Mouse (Mus musculus): ENCODE data around the gene Tspan3. TPM values are rescaled to one million over a fixed set of nuclear protein-coding genes. Genes with fewer than 3 reads are reported as not detected.

Gene Tspan3
- 10 to 100 TPM; 31.0 to 31.4 TPM for polyA plus RNA-seq (2017; shearing (Covaris generic))

DNA sequence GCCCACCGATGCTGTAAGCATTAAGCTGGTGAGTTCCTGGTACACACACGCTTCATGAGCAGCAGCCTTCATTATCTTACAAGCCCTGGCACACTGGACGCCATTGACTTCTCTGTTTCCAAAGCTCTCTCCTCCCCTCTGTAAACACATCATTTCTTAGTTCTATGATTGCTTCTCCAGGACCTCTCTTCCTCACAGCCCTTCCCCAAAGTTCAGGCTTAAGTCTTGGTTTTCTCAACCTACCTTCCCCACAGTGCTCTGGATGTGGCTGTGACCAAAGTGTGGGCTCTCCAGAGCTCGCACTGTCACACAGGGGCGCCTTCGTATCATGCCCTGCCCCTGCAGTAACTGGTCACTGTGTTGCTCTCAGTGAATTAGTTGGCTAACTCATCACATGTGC is at the start of gene Tspan3:
Gene Tspan3, minus strand, starts transcription at position 101 of the 400 bp plus-strand sequence.
- ATAC-seq = no peak

- ATAC-seq = peak; percentile 32
Measured at GRCm38 (mm10) chr9:56213451-56214291, 48.4 kb upstream of the Tspan3 start.

GRCm38 (mm10) chr9:56208817-56209216 is 43.5 kb upstream of the Tspan3 start:
- ATAC-seq = no peak

DNA sequence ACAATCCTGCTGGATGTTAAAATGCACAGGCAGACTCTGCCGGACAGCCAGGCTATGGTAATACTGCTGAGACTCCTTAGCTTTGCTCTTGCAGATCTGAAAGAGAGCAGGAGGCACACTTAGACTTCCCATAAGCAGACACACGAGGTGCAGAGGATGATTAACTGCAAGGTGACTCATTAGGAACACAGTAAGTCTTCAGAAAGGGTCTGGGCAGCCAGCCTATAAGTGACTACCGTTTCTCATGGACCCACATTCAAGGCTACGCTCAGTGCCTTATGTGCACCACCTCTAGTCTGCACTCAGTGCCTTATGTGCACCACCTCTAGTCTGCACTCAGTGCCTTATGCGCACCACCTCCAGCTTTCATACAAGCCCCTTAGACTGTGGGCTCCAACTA is 42.2 kb upstream of the Tspan3 start:
- no peak for ATAC-seq

DNA sequence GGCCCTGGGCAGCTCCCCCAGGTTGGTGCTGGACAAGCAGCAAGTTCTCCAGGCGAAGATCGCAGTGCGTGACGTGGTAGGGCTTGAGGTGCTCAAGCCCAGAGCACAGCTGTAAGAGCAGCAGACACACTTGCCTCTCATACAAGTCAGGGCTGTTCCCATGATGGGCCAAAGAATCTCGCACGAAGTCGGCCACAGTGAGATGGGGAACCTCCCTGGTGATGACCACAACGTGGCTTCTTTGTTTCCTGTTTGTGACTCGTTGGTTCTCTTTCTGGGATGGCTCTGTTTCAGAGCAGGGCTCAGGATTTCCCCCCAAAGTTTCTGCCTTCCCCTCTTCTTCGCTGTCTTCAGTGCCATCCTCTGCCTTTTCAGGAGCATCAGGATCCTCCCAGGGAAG is 41.8 kb upstream of the Tspan3 start:
- ATAC-seq = no peak

GRCm38 (mm10) chr9:56205336-56205735 is 40.1 kb upstream of the Tspan3 start:
- no peak for ATAC-seq

DNA sequence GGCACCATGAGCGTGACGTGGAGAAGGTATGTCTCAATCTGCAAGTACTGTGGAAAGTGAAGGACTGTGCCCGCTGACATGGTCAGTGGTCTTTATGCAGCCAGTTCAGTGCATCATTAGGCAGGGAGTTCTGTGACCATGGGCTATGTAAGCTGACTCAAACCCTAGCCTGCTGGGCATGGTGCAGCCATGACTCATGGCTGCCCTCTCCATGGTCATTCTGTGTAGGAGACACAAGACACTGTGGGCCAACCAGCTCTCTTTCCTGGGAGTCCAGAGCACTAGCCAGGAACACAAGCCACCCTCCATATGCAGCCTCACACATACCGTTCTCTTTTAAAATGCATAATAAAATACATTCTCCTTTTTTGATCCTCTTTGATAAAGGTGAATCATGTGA is 39.0 kb upstream of the Tspan3 start:
- ATAC-seq = no peak

- peak; percentile 36 for ATAC-seq
Measured at GRCm38 (mm10) chr9:56200645-56201314, 35.5 kb upstream of the Tspan3 start.

DNA sequence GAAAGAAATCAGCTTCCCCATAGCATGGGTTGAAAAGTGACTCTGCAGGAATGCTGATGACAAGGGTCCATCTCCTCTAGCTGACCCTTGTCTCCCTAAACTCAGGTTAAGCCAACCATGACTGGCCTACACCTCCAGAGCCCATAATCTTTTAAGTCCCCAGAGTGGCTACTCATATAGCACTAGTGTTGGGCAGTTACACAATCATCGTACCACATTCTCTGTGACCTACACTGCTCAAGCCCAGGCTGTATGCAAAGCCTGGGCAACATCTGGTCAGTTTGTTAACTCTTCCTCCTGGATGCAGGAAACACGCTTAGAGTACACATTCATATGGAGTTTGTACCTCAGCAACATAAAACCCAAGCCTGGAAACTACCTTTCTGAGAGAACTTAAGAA is 34.9 kb upstream of the Tspan3 start:
- ATAC-seq = no peak

DNA sequence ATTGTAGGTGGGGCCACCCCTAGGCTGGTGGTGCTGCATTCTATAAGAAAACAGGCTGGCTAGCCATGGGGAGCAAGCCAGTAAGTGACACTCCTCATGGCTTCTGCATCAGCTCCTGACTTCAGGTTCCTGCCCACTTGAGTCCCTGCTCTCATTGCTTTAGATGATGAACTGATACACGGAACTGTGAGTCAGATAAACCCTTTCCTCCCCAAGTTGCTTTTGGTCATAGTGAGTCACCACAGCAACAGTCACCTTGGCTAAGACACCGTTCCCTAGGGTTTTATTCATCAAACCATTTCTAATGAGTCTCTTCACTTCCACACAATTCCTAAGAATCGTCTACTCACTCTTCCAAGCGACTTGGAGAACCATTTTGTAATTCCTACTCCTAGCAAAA is 31.6 kb upstream of the Tspan3 start:
- ATAC-seq = no peak

GRCm38 (mm10) chr9:56195193-56195592 is 29.9 kb upstream of the Tspan3 start:
- ATAC-seq = no peak

DNA sequence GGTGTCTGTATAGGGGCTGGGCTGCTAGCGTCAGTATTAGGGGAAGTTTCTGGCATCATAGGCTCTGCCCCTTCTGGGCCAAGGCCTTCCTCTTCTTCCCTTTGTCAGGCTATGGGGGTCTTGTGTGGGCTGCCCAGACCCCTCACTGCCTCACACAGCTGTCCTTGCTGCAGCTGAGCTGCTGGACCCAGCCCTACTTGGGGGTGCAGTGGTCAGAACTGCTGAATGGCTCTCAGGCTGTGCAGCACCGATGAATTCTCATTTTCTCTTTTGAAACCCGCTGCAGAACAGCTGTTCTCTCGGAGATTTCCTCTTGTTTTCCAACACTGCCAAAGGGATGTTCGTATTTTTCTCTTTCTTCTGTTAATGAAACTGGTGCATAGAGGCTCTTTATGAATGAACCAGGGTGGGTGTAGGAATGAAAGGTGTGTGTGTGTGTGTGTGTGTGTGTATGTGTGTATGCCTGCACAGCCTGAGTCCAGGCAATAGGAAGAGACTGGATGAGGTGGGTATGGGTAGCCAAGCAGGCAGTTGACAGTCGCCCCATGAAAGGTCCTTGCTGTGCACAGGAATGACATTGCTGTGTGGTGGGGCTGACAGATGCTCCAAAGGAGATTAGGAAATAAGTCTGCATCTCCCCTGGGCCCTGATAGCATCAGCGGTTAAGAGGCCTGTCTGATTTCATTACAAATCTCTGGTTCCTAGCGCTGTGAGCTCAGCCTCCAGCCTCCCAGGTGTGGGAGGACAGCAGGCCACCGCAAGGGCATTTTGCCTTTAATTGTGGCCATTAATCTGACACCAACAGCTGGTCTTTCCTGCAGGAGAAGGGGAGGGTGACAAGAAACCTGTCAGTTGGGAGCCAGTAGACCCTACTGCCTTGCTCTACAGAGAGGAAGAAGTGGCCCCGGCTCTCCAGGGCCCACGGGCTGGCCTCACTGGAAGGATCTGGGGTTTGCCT is 26.5 kb upstream of the Tspan3 start:
- no peak for ATAC-seq

GRCm38 (mm10) chr9:56180118-56180781 is 15.0 kb upstream of the Tspan3 start:
- no peak for ATAC-seq

DNA sequence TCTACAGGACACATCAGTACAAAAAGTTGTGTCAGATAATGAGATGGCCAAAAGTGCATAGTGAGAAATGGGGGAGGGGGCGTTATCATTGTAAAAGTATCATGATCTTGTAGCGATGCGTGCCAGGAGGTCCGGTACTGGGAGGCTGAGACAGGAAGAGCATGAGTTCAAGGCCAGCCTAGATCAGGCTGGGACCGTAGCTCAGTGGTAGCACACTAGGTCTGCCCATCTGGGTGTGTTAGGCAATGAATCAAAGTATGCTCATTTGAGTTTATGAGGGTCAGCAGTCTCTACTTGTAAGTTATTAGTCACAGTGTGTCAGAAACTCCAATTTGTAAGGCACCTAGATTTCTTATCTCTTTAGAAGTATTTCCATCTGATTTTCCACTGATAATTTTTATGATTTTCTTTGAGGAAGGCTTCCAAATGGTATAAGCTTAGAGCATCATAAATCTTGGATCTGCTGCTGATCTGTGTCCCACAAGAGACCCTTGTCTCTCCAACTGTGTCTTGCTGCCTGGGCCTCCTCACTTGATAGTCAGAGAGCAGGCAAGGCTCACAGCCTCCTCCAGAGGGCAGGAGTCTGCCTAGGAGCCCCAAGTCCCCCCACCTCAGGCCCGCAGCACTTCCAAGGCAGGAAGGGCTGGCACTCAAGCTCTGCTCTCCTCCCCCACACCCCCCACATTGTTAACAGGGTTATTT is 14.3 kb upstream of the Tspan3 start:
- no peak for ATAC-seq

GRCm38 (mm10) chr9:56177354-56177753 is 12.1 kb upstream of the Tspan3 start:
- ATAC-seq = no peak

GRCm38 (mm10) chr9:56175316-56175715 is 10.0 kb upstream of the Tspan3 start:
- no peak for ATAC-seq

GRCm38 (mm10) chr9:56167690-56168089 is 2.4 kb upstream of the Tspan3 start:
- no peak for ATAC-seq

DNA sequence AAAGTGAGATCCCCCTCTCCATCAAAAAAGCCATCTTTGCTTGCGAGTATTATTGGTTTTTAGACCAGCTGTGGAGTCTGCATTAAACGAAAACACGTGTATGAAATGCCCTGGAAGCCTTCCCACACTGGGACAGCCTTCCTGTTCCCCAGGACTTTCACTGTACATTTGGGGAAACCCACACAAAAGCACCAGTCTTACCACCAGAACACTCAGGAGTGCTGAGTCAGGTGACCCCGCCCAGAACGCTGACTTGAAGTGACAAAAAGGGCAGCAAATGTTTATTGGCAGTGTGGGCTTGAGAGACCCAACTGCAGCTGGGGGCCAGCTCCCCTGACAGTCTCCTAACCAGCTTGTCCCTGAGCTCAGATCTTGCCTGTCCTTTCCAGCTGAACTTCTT is 884 bp upstream of the Tspan3 start:
- ATAC-seq = no peak

- ATAC-seq = peak; percentile 93
Measured at GRCm38 (mm10) chr9:56160341-56161141, 4.7 kb downstream of the Tspan3 start.

GRCm38 (mm10) chr9:56159456-56159855 is 5.8 kb downstream of the Tspan3 start:
- ATAC-seq = no peak

GRCm38 (mm10) chr9:56158077-56158476 is 7.2 kb downstream of the Tspan3 start:
- ATAC-seq = no peak
